Mouse (Mus musculus) hindbrain, embryonic 11.5 days (tissue): ENCODE measurements at regions not wholly inside any gene's neighbourhood (a gene's known extent, or its start where the extent isn't known, plus 50 kb on each side); places are given as distances from the start of the nearest gene placed in this dataset.

Experiments
- ATAC-seq: fragments of 200-750 bp; cut with Nextera tagmentation; 2 replicates; pipeline ENCODE4 v1.8.0; 2017; ENCODE audit warnings: mild to moderate bottlenecking, moderate TSS enrichment, moderate library complexity; ENCODE audit not compliant: low FRiP score
- DNase-seq: peaks from one replicate; pipeline ENCODE4 v3.0.0-alpha.2; 2015; ENCODE audit warnings: low spot score
- H3K27ac ChIP-seq: fragments of 300-500 bp; sonication (generic); 2 replicates; pipeline ENCODE4 v1.5.1; 2014; ENCODE audit warnings: mild to moderate bottlenecking, low read depth, low read length
- H3K27me3 ChIP-seq: fragments of 300-500 bp; sonication (generic); 2 replicates; pipeline ENCODE4 v1.6.1; 2014; ENCODE audit warnings: mild to moderate bottlenecking, low read length, moderate library complexity, mixed read lengths; ENCODE audit not compliant: control insufficient read depth, insufficient read depth
- H3K36me3 ChIP-seq: fragments of 300-500 bp; sonication (generic); 2 replicates; pipeline ENCODE4 v1.6.1; 2014; ENCODE audit warnings: mild to moderate bottlenecking, low read length, moderate library complexity, mixed read lengths; ENCODE audit not compliant: control insufficient read depth, insufficient read depth
- H3K4me1 ChIP-seq: fragments of 300-500 bp; sonication (generic); replicated peaks from 2 replicates; pipeline ENCODE4 v1.6.1; 2014; ENCODE audit warnings: low read length, mixed read lengths; ENCODE audit not compliant: control insufficient read depth, insufficient read depth
- H3K4me2 ChIP-seq: fragments of 300-500 bp; sonication (generic); replicated peaks from 2 replicates; pipeline ENCODE4 v1.6.1; 2014; ENCODE audit warnings: mild to moderate bottlenecking, low read depth, low read length
- H3K4me3 ChIP-seq: fragments of 300-500 bp; sonication (generic); 2 replicates; pipeline ENCODE4 v1.5.1; 2014; ENCODE audit warnings: low read depth, low read length
- H3K9ac ChIP-seq: fragments of 300-500 bp; sonication (generic); 2 replicates; pipeline ENCODE4 v1.6.1; 2014; ENCODE audit warnings: low read depth, low read length
- H3K9me3 ChIP-seq: fragments of 300-500 bp; sonication (generic); 2 replicates; pipeline ENCODE4 v1.6.1; 2016; ENCODE audit warnings: low read length; ENCODE audit not compliant: control insufficient read depth
- WGBS: fragments of 180-500 bp; shearing (Covaris S2); extraction: QIAGEN DNeasy Blood & Tissue Kit; methylation state at CpG from one replicate; pipeline ENCODE4 v1.1.7; 2014; 5-methylcytosine and 5-hydroxymethylcytosine counted together

- 94% methylated on average over 1 of the region's 1 CpGs for WGBS
Measured at GRCm38 (mm10) chr10:37219381-37219780, 80.7 kb upstream of the Marcks start.

GRCm38 (mm10) chr10:37214656-37215055 lies 75.9 kb upstream of the Marcks start:
- Histone ChIP-seq H3K4me2 (no peak overlapping the region), H3K36me3 (no peaks in the 10 kb centered on the region), H3K4me3 (no peak overlapping the region), H3K9me3 (no peaks in the 10 kb centered on the region), H3K27ac (no peak overlapping the region), H3K4me1 (no peaks in the 10 kb centered on the region), H3K27me3 (no peaks in the 10 kb centered on the region), H3K9ac (no peak overlapping the region)
- no peak for DNase-seq
- WGBS = 75% methylated on average over 5 of the region's 5 CpGs
- no peak for ATAC-seq

More at GRCm38 (mm10) chr10:37219381-37219780, 80.7 kb upstream of the Marcks start:
- ATAC-seq (no peak), DNase-seq (no peak)
- Histone ChIP-seq H3K4me1 (no peaks in the 10 kb centered on the region), H3K9ac (no peak overlapping the region), H3K9me3 (no peaks in the 10 kb centered on the region), H3K36me3 (no peaks in the 10 kb centered on the region), H3K4me2 (no peak overlapping the region), H3K27ac (no peak overlapping the region), H3K4me3 (no peak overlapping the region), H3K27me3 (no peaks in the 10 kb centered on the region)

- no peak for DNase-seq
- Histone ChIP-seq H3K27me3 (no peaks in the 10 kb centered on the region), H3K9me3 (no peaks in the 10 kb centered on the region), H3K4me3 (no peak overlapping the region), H3K4me1 (no peaks in the 10 kb centered on the region), H3K36me3 (no peaks in the 10 kb centered on the region), H3K9ac (no peak overlapping the region), H3K27ac (no peak overlapping the region), H3K4me2 (no peak overlapping the region)
- ATAC-seq = no peak
- WGBS = 14% methylated on average over 1 of the region's 1 CpGs
Measured at GRCm38 (mm10) chr10:37212350-37213035, 73.8 kb upstream of the Marcks start.

GRCm38 (mm10) chr10:37211305-37211704 lies 72.6 kb upstream of the Marcks start:
- H3K9ac ChIP-seq = no peak overlapping the region
- 81% methylated on average over 3 of the region's 3 CpGs for WGBS
- no peak overlapping the region for H3K4me3 ChIP-seq
- no peaks in the 10 kb centered on the region for H3K36me3 ChIP-seq
- no peak overlapping the region for H3K27ac ChIP-seq
- DNase-seq (no peak), ATAC-seq (no peak)
- H3K27me3 ChIP-seq = no peaks in the 10 kb centered on the region
- H3K4me2 ChIP-seq = no peak overlapping the region
- H3K9me3 ChIP-seq = no peaks in the 10 kb centered on the region
- H3K4me1 ChIP-seq = no peaks in the 10 kb centered on the region

GRCm38 (mm10) chr10:37210223-37210622 lies 71.5 kb upstream of the Marcks start:
- no peaks in the 10 kb centered on the region for H3K36me3 ChIP-seq
- WGBS = 88% methylated on average over 1 of the region's 1 CpGs
- no peak overlapping the region for H3K4me3 ChIP-seq
- no peaks in the 10 kb centered on the region for H3K9me3 ChIP-seq
- H3K4me2 ChIP-seq = no peak overlapping the region
- no peak overlapping the region for H3K9ac ChIP-seq
- no peaks in the 10 kb centered on the region for H3K4me1 ChIP-seq
- H3K27me3 ChIP-seq = no peaks in the 10 kb centered on the region
- ATAC-seq (no peak), DNase-seq (no peak)
- no peak overlapping the region for H3K27ac ChIP-seq

- Histone ChIP-seq H3K9me3 (no peaks in the 10 kb centered on the region), H3K27me3 (no peaks in the 10 kb centered on the region), H3K4me2 (no peak overlapping the region), H3K4me1 (no peaks in the 10 kb centered on the region), H3K27ac (no peak overlapping the region), H3K36me3 (no peaks in the 10 kb centered on the region), H3K9ac (no peak overlapping the region), H3K4me3 (no peak overlapping the region)
- ATAC-seq = no peak
- WGBS = 97% methylated on average over 1 of the region's 1 CpGs
- no peak for DNase-seq
Measured at GRCm38 (mm10) chr10:37206986-37207385, 68.3 kb upstream of the Marcks start.

GRCm38 (mm10) chr10:37206546-37206945 lies 67.8 kb upstream of the Marcks start:
- ATAC-seq = no peak

GRCm38 (mm10) chr10:37203709-37204108 lies 65.0 kb upstream of the Marcks start:
- H3K27me3 ChIP-seq = no peaks in the 10 kb centered on the region
- H3K27ac ChIP-seq = no peak overlapping the region
- DNase-seq (no peak), ATAC-seq (no peak)
- no peaks in the 10 kb centered on the region for H3K36me3 ChIP-seq
- WGBS = 97% methylated on average over 1 of the region's 1 CpGs
- H3K4me3 ChIP-seq = no peak overlapping the region
- no peaks in the 10 kb centered on the region for H3K4me1 ChIP-seq
- no peak overlapping the region for H3K4me2 ChIP-seq
- H3K9me3 ChIP-seq = no peaks in the 10 kb centered on the region
- H3K9ac ChIP-seq = no peak overlapping the region

More at GRCm38 (mm10) chr10:37206546-37206945, 67.8 kb upstream of the Marcks start:
- Histone ChIP-seq H3K9me3 (no peaks in the 10 kb centered on the region), H3K4me2 (no peak overlapping the region), H3K27me3 (no peaks in the 10 kb centered on the region), H3K36me3 (no peaks in the 10 kb centered on the region), H3K9ac (no peak overlapping the region), H3K4me1 (no peaks in the 10 kb centered on the region), H3K4me3 (no peak overlapping the region), H3K27ac (no peak overlapping the region)
- DNase-seq = no peak
- WGBS = 84% methylated on average over 4 of the region's 4 CpGs

- no peaks in the 10 kb centered on the region for H3K4me1 ChIP-seq
- no peaks in the 10 kb centered on the region for H3K9me3 ChIP-seq
- no peak for DNase-seq
- H3K4me3 ChIP-seq = no peak overlapping the region
- no peaks in the 10 kb centered on the region for H3K27me3 ChIP-seq
- no peak for ATAC-seq
- 90% methylated on average over 13 of the region's 13 CpGs for WGBS
- no peak overlapping the region for H3K27ac ChIP-seq
- no peaks in the 10 kb centered on the region for H3K36me3 ChIP-seq
- H3K9ac ChIP-seq = no peak overlapping the region
- no peak overlapping the region for H3K4me2 ChIP-seq
Measured at GRCm38 (mm10) chr10:37194798-37195453, 56.2 kb upstream of the Marcks start.
